Mouse (Mus musculus): ENCODE results near the gene Tmem19.
"Not testable (repeated sequence)": the region's sequence is repeated elsewhere in the genome, so short reads cannot be mapped to it uniquely, and the experiment has no call there.

Gene Tmem19

GRCm38 (mm10) chr10:115350810-115351397 lies 11.4 kb downstream of the Tmem19 start:
- intact Hi-C loops (cut with DNase I), result no loop called here

- intact Hi-C loops (cut with DNase I), result no loop called here
Observed at GRCm38 (mm10) chr10:115349509-115349908, 12.8 kb downstream of the Tmem19 start.

GRCm38 (mm10) chr10:115349029-115349428 lies 13.3 kb downstream of the Tmem19 start:
- intact Hi-C loops (cut with DNase I), result no loop called here

GRCm38 (mm10) chr10:115348131-115348530 lies 14.2 kb downstream of the Tmem19 start:
- intact Hi-C loops (cut with DNase I), result no loop called here

- intact Hi-C loops (cut with DNase I), result no loop called here
Observed at GRCm38 (mm10) chr10:115346444-115346843, 15.9 kb downstream of the Tmem19 start.

GRCm38 (mm10) chr10:115342771-115343425 lies 19.4 kb downstream of the Tmem19 start:
- intact Hi-C loops (cut with DNase I), result no loop called here

GRCm38 (mm10) chr10:115339820-115340328 lies 22.4 kb downstream of the Tmem19 start:
- intact Hi-C loops (cut with DNase I), result no loop called here

- intact Hi-C loops (cut with DNase I), result no loop called here
Observed at GRCm38 (mm10) chr10:115336901-115337300, 25.4 kb downstream of the Tmem19 start.

GRCm38 (mm10) chr10:115333528-115333927 lies 28.8 kb downstream of the Tmem19 start:
- intact Hi-C loops (cut with DNase I), result no loop called here

GRCm38 (mm10) chr10:115332997-115333396 lies 29.3 kb downstream of the Tmem19 start:
- intact Hi-C loops (cut with DNase I), result no loop called here

- intact Hi-C loops (cut with DNase I), result no loop called here
Observed at GRCm38 (mm10) chr10:115332420-115332952, 29.8 kb downstream of the Tmem19 start.

GRCm38 (mm10) chr10:115329010-115329530 lies 33.2 kb downstream of the Tmem19 start:
- intact Hi-C loops (cut with DNase I), result no loop called here

GRCm38 (mm10) chr10:115328514-115328913 lies 33.8 kb downstream of the Tmem19 start:
- intact Hi-C loops (cut with DNase I), result no loop called here

- intact Hi-C loops (cut with DNase I), result loop anchor here (5.0 kb wide), 1 partner anchor 294 kb away; no protein-coding TSS in a partner anchor
Observed at GRCm38 (mm10) chr10:115323295-115323694, 39.0 kb downstream of the Tmem19 start.

- intact Hi-C loops (cut with DNase I), result loop anchor here (5.0 kb wide), 1 partner anchor 296 kb away; no protein-coding TSS in a partner anchor
Observed at GRCm38 (mm10) chr10:115321317-115322035, 40.8 kb downstream of the Tmem19 start.

GRCm38 (mm10) chr10:115318388-115318787 lies 43.9 kb downstream of the Tmem19 start:
- intact Hi-C loops (cut with DNase I), result not testable (repeated sequence)

- intact Hi-C loops (cut with DNase I), result no loop called here
Observed at GRCm38 (mm10) chr10:115316313-115316712, 46.0 kb downstream of the Tmem19 start.

GRCm38 (mm10) chr10:115315473-115316171 lies 46.7 kb downstream of the Tmem19 start, which contains the start of gene Rab21:
Gene Rab21 (minus strand): TSS chr10:115315594.
- intact Hi-C loops (cut with DNase I), result loop anchor here (1.0 kb wide), 1 partner anchor 69 kb away; the partner anchor contains the start of genes Thap2 and Zfc3h1

- intact Hi-C loops (cut with DNase I), result loop anchor here (1.0 kb wide), 1 partner anchor 69 kb away; the partner anchor contains the start of genes Thap2 and Zfc3h1
Observed at GRCm38 (mm10) chr10:115314582-115315452, 47.5 kb downstream of the Tmem19 start.

GRCm38 (mm10) chr10:115314287-115314581 lies 48.1 kb downstream of the Tmem19 start:
- intact Hi-C loops (cut with DNase I), result no loop called here

Data from adrenal gland (tissue).